Mouse (Mus musculus): ENCODE measurements around the gene Cdhr2. TPM values are rescaled to one million over a fixed set of nuclear protein-coding genes. Genes with fewer than 3 reads are reported as not detected.

The Cdhr2 gene
- polyA plus RNA-seq, 1 experiment from 2014 or later: not detected

DNA sequence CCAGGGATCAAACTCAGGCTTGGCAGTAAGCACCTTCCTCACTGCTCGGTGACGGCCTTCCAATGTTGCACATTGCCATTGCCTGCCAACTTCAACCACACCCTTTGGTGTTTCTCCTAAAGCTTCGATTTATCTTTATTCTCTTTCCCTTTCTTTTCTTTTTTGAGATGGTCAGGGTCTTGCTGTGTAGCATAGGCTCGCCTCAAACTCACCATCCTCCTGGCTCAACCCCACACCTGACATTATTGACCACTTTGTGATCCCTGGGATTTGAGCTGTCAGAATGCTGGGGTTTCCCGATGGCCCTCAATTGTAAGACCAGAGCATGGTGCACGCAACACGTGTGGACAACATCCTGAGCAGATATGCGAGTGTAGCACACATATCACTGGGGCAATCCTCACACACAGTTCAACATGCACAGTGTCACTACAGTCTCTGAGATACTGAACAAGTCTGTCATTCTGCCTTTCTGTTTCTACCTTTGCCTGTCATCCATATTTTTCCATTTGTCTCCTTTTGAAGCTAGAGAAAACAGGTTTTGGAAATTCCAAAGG, 55.0 kb downstream of the Cdhr2 start:
- Histone ChIP-seq H3K4me1 (ENCODE audit: insufficient read depth) (peaks cover 3% of the 10 kb centered on the region; the same call in 1 of the 2 replicates), H3K4me3 (ENCODE audit: low read depth, low read length) (no peak overlapping the region), H3K36me3 (ENCODE audit: insufficient read depth) (no peaks in the 10 kb centered on the region), H3K4me2 (no peak overlapping the region), H3K27me3 (ENCODE audit: insufficient read depth, low read length) (peaks cover 20% of the 10 kb centered on the region), H3K9ac (no peak overlapping the region), H3K9me3 (ENCODE audit: low read depth, low read length) (no peaks in the 10 kb centered on the region), H3K27ac (ENCODE audit: low read depth) (no peak overlapping the region)
- no peak for DNase-seq
- TF ChIP-seq CTCF (IDR thresholded peaks at IDR 0.05; ENCODE audit: low read depth): no peak
- ATAC-seq (ENCODE audit: insufficient read depth): no peak
- 85% methylated on average over 8 of the region's 8 CpGs for WGBS

DNA sequence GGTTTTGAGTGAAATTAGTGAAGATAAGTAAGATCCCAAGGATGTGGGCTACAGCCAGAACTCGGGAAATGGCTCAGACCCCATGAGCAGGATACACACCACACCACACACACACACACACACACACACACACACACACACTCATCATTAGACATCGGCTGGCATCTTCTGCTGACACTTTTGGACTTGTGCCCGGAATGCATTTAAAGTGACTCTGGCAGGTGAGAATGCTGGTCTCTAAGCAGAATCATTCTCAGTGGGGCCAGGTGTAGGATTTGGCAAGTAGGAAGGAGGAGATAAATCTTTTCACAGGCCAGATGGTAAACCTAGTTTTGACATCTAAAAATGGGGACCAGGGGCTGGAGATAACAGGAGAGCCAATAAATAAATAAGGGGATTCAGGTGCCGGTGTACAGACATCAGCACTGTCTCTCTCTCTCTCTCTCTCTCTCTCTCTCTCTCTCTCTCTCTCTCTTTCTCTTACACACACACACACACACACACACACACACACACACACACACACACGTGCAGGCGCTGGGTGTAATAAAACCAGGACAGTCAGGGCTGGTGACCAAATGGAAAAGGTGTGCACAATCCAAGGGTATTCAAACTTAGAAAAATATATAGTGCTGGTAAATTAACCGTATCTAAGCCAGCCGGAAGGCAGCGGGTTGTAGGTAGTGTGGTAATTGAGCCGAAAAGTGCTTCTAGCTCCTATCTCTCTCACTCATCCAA, 56.0 kb downstream of the Cdhr2 start:
- Histone ChIP-seq H3K9me3 (ENCODE audit: low read depth, low read length) (no peaks in the 10 kb centered on the region), H3K27me3 (ENCODE audit: insufficient read depth, low read length) (peaks cover 20% of the 10 kb centered on the region), H3K36me3 (ENCODE audit: insufficient read depth) (no peaks in the 10 kb centered on the region), H3K27ac (ENCODE audit: low read depth) (no peak overlapping the region), H3K4me1 (ENCODE audit: insufficient read depth) (peaks cover 3% of the 10 kb centered on the region; the same call in 1 of the 2 replicates), H3K4me2 (peak overlapping the region; percentile 63), H3K9ac (no peak overlapping the region), H3K4me3 (ENCODE audit: low read depth, low read length) (peak overlapping the region; percentile 28)
- ATAC-seq (ENCODE audit: insufficient read depth) (no peak), DNase-seq (no peak)
- WGBS: 36% methylated on average over 10 of the region's 10 CpGs
- TF ChIP-seq CTCF (IDR thresholded peaks at IDR 0.05; ENCODE audit: low read depth): no peak

DNA sequence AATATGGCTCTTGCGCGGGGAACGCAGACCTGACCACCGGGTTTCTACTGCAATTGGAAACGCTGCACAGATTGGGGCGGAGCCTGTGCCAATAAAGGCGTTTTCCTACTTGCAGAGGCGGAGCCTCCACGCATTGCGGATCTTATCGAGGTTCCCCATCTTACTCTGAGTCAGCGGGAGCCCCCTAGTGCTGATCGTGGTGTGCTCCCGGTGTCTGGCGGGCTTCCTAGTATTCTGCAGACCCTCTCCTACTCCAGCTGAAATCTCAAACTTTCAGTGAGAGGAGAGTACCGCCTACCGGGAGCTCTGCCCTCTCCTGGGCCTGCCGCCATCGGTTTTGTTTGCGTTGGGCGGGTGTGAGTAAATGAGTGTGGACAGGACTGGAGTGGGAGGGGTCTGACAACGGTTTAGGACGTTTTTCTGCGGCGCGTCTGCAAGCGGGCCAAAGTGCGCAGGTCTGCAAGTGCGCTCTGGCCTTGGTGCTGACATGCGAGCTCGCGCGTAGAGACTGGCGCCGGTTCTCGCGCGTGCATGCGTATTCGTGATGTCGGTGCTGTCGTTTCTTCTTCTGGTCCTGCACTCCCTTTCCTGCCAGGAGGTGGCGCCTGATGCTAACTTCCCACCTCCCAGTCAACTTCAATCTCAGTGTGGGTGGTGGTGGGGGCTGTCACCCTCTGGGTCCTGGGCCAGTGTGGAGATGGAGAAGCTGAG, 56.9 kb downstream of the Cdhr2 start:
- TF ChIP-seq CTCF (IDR thresholded peaks at IDR 0.05; ENCODE audit: low read depth): peak; percentile 85
- WGBS: under 1% methylated on average over 43 of the region's 43 CpGs
- ATAC-seq (ENCODE audit: insufficient read depth): peak; percentile 94
- H3K9me3 ChIP-seq (ENCODE audit: low read depth, low read length): no peaks in the 10 kb centered on the region
- no peaks in the 10 kb centered on the region for H3K36me3 ChIP-seq (ENCODE audit: insufficient read depth)
- peak overlapping the region; percentile 63 for H3K4me2 ChIP-seq
- no peak overlapping the region for H3K9ac ChIP-seq
- peak; percentile 97 for DNase-seq
- H3K4me3 ChIP-seq (ENCODE audit: low read depth, low read length): peak overlapping the region; percentile 28
- peaks cover 24% of the 10 kb centered on the region for H3K27me3 ChIP-seq (ENCODE audit: insufficient read depth, low read length)
- peaks cover 3% of the 10 kb centered on the region; the same call in 1 of the 2 replicates for H3K4me1 ChIP-seq (ENCODE audit: insufficient read depth)
- H3K27ac ChIP-seq (ENCODE audit: low read depth): no peak overlapping the region

DNA sequence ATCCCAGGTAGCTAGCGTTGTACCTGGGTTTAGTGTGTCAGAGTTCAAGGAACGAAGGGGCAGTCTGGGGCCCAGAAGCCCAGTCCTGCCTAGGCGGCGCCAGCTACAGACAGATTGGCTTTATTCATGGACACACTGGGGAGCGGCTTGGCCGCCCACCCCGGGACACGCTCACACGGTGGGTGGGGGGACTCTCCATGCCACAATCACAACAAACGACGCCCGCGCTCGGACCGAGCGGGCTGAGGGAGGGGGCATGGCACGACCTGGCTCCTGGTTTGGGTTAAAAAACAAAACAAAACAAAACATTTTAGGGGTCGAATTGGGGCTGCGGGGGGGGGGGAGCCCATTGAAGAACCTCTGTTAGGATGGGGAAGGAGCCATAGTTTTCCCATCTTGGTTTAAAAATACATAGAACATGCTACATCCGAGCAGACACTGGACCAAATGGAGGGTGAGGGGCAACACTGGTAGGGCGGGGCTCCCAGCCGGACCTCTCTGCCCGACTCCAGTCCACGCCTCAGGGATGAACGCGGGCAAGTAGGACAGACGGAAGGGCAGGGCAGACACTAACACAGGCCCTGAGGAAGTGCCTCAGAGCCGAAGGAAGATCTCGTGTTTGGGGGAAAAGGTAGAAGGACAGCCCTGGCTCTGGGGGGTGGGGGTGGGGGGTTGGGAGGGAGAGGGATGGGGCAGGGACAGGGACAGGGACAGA, 57.7 kb downstream of the Cdhr2 start:
- Histone ChIP-seq H3K27ac (ENCODE audit: low read depth) (no peak overlapping the region), H3K9me3 (ENCODE audit: low read depth, low read length) (no peaks in the 10 kb centered on the region), H3K27me3 (ENCODE audit: insufficient read depth, low read length) (peaks cover 31% of the 10 kb centered on the region), H3K4me3 (ENCODE audit: low read depth, low read length) (no peak overlapping the region), H3K36me3 (ENCODE audit: insufficient read depth) (no peaks in the 10 kb centered on the region), H3K4me1 (ENCODE audit: insufficient read depth) (peaks cover 3% of the 10 kb centered on the region; the same call in 1 of the 2 replicates), H3K9ac (no peak overlapping the region), H3K4me2 (peak overlapping the region; percentile 63)
- ATAC-seq (ENCODE audit: insufficient read depth) (0 out of 2 replicates have a peak, but pooled peaks have one; percentile 2), DNase-seq (no peak)
- TF ChIP-seq CTCF (IDR thresholded peaks at IDR 0.05; ENCODE audit: low read depth): no peak
- WGBS: 2% methylated on average over 29 of the region's 29 CpGs

DNA sequence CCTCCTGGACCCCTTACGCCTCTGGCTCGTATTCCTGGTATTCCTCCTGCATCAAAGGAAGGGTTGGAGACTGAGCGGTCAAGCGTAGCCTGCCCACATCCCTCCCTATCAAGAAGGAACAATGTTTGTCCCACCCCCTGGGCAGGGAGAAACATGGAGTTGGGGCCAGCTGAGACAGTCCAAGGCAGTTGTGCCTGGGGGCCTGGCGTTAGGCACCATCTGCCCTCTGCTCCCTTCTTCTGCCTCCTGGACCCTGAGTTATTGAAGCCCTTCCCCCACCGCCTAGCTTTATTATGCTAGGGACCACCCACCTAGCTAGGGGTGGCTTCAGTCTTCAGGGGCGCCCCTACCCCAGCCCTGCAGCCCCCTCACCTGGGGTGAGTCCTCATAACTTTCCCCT, 58.2 kb downstream of the Cdhr2 start:
- H3K4me3 ChIP-seq (ENCODE audit: low read depth, low read length): no peak overlapping the region
- H3K9ac ChIP-seq: no peak overlapping the region
- peaks cover 37% of the 10 kb centered on the region for H3K27me3 ChIP-seq (ENCODE audit: insufficient read depth, low read length)
- H3K4me1 ChIP-seq (ENCODE audit: insufficient read depth): peaks cover 3% of the 10 kb centered on the region; the same call in 1 of the 2 replicates
- ATAC-seq (ENCODE audit: insufficient read depth) (no peak), DNase-seq (no peak)
- no peaks in the 10 kb centered on the region for H3K36me3 ChIP-seq (ENCODE audit: insufficient read depth)
- WGBS: 23% methylated on average over 7 of the region's 7 CpGs
- H3K4me2 ChIP-seq: no peak overlapping the region
- H3K27ac ChIP-seq (ENCODE audit: low read depth): no peak overlapping the region
- TF ChIP-seq CTCF (IDR thresholded peaks at IDR 0.05; ENCODE audit: low read depth): no peak
- H3K9me3 ChIP-seq (ENCODE audit: low read depth, low read length): no peaks in the 10 kb centered on the region

DNA sequence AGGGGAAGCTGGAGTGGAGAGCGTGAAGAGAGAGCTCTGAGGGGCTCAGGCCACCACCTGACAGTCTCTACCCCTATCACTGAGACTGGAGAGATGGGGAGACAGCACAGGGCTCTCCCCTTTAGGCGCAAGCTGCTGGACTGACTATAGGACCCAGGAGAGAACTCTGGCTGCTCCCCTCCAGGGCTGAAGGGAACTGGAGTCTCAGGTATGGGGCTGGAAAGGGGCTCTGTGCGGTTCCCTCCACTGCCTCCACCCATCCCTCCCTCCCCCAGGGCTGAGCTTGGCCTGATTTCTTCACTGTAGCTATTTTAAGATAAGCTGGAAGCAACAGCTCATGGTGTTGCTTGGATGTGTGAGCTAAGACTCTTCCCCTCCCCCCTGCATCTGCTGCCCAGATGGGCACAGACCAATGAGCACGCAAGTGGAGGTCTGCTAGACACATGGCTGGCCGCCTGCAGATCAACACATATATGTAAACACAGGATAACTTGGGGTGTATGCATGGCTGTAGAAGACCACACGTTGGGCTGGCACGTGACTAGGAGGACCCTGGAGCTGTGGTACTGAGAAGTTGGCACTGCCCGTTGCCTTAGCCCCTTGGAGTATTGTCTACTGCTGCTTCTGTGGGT, 59.0 kb downstream of the Cdhr2 start:
- H3K36me3 ChIP-seq (ENCODE audit: insufficient read depth): no peaks in the 10 kb centered on the region
- H3K9ac ChIP-seq: no peak overlapping the region
- H3K27ac ChIP-seq (ENCODE audit: low read depth): no peak overlapping the region
- peak; percentile 9 for DNase-seq
- WGBS: 44% methylated on average over 8 of the region's 8 CpGs
- no peak for TF ChIP-seq CTCF (IDR thresholded peaks at IDR 0.05; ENCODE audit: low read depth)
- no peak overlapping the region for H3K4me2 ChIP-seq
- H3K27me3 ChIP-seq (ENCODE audit: insufficient read depth, low read length): peaks cover 45% of the 10 kb centered on the region
- H3K9me3 ChIP-seq (ENCODE audit: low read depth, low read length): no peaks in the 10 kb centered on the region
- peaks cover 3% of the 10 kb centered on the region; the same call in 1 of the 2 replicates for H3K4me1 ChIP-seq (ENCODE audit: insufficient read depth)
- no peak for ATAC-seq (ENCODE audit: insufficient read depth)
- no peak overlapping the region for H3K4me3 ChIP-seq (ENCODE audit: low read depth, low read length)

Data from lung, embryonic 14.5 days (tissue).